Mouse (Mus musculus): ENCODE results near the gene March4. TPM values are rescaled to one million over a fixed set of nuclear protein-coding genes. Genes with fewer than 3 reads are reported as not detected.

March4 gene
- polyA plus RNA-seq, 1 experiment from 2014 or later, result 2.8 TPM

DNA sequence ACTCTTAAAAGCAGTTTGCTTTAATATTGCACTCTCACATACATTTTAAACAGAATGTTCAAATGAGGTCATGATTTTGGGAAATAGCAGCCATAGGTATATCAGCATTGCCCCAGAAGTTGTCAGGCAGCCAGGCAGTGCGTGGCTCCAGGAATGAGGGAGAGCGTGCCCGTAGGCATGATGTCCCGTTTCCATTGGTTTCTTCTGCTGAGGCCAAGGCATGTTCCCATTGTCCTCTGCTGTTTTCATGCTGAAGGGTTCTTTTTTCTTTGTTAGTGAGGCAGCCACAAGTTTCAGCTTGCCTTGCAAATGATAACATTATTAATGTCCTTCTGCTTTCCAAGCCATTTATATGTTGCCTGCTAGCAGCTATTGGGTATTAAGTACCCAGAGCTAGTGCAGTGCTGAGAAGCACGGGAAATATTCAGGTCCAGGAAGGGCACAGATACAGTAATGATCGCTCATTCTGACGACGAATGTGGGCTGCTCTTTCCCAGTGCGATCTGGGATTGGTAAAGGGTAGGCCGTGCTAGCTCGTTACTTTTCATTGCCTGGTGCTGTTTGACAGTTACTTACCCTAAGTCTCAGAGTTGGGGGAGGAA lies 156.9 kb downstream of the March4 start:
- Histone ChIP-seq H3K27me3 (replicated peaks; ENCODE audit: control insufficient read depth, insufficient read depth, low read length) (no peaks in the 10 kb centered on the region), H3K27ac (ENCODE audit: low read depth, low read length) (no peak overlapping the region), H3K36me3 (ENCODE audit: control insufficient read depth, insufficient read depth, low read length) (no peaks in the 10 kb centered on the region), H3K4me1 (ENCODE audit: control insufficient read depth, insufficient read depth, low read length) (no peaks in the 10 kb centered on the region), H3K4me2 (ENCODE audit: low read length) (no peak overlapping the region), H3K9ac (ENCODE audit: low read length) (no peak overlapping the region), H3K4me3 (ENCODE audit: low read depth, low read length) (no peak overlapping the region), H3K9me3 (replicated peaks; ENCODE audit: control insufficient read depth, low read length) (no peaks in the 10 kb centered on the region)
- DNase-seq (ENCODE audit: low spot score) (peak; percentile 51), ATAC-seq (0 out of 2 replicates have a peak, but pooled peaks have one; percentile 32)
- 75% methylated on average over 11 of the region's 11 CpGs for WGBS

GRCm38 (mm10) chr1:72378151-72378550 lies 158.6 kb downstream of the March4 start:
- no peaks in the 10 kb centered on the region for H3K36me3 ChIP-seq (ENCODE audit: control insufficient read depth, insufficient read depth, low read length)
- no peak overlapping the region for H3K27ac ChIP-seq (ENCODE audit: low read depth, low read length)
- no peak overlapping the region for H3K4me3 ChIP-seq (ENCODE audit: low read depth, low read length)
- ATAC-seq (no peak), DNase-seq (ENCODE audit: low spot score) (no peak)
- H3K27me3 ChIP-seq (replicated peaks; ENCODE audit: control insufficient read depth, insufficient read depth, low read length), result no peaks in the 10 kb centered on the region
- no peaks in the 10 kb centered on the region for H3K9me3 ChIP-seq (replicated peaks; ENCODE audit: control insufficient read depth, low read length)
- 79% methylated on average over 4 of the region's 4 CpGs for WGBS
- H3K4me1 ChIP-seq (ENCODE audit: control insufficient read depth, insufficient read depth, low read length), result no peaks in the 10 kb centered on the region
- H3K9ac ChIP-seq (ENCODE audit: low read length), result no peak overlapping the region
- H3K4me2 ChIP-seq (ENCODE audit: low read length), result no peak overlapping the region

Other genes with a start within 250 kb of the March4 start
- 29.7 and 33.4 TPM in 2 replicates for gene Xrcc5, start 229.5 kb downstream of the March4 start, polyA plus RNA-seq (2014; fragmentation: Nextera tagmentation; extraction: Ambion mirVana)
- gene Smarcal1, start 46.3 kb upstream of the March4 start, polyA plus RNA-seq (2014; fragmentation: Nextera tagmentation; extraction: Ambion mirVana), result 28.6 and 35.0 TPM in 2 replicates
- not detected in 2 replicates for gene Ankar, start 163.6 kb upstream of the March4 start, polyA plus RNA-seq (2014; fragmentation: Nextera tagmentation; extraction: Ambion mirVana)
- gene Rpl37a, start 174.4 kb upstream of the March4 start, polyA plus RNA-seq (2014; fragmentation: Nextera tagmentation; extraction: Ambion mirVana), result 1,225 and 1,554 TPM in 2 replicates

Measured in forebrain, embryonic 14.5 days (tissue).